Mouse (Mus musculus) embryonic facial prominence, embryonic 10.5 days (tissue): ENCODE data around the gene P4hb. TPM values are rescaled to one million over a fixed set of nuclear protein-coding genes. Genes with fewer than 3 reads are reported as not detected.

Experiments
- DNase-seq: peaks from one replicate; pipeline ENCODE4 v3.0.0-alpha.2; 2017; ENCODE audit warnings: low spot score
- H3K27ac ChIP-seq: fragments of 300-500 bp; sonication (generic); replicated peaks from 2 replicates; pipeline ENCODE4 v1.5.1; 2016; ENCODE audit warnings: mild to moderate bottlenecking
- H3K27me3 ChIP-seq: fragments of 300-500 bp; sonication (generic); replicated peaks from 2 replicates; pipeline ENCODE4 v1.6.1; 2016; ENCODE audit warnings: low read depth, mild to moderate bottlenecking; ENCODE audit not compliant: poor library complexity, severe bottlenecking
- H3K36me3 ChIP-seq: fragments of 300-500 bp; sonication (generic); replicated peaks from 2 replicates; pipeline ENCODE4 v1.6.1; 2016; ENCODE audit warnings: mild to moderate bottlenecking, moderate library complexity
- H3K4me1 ChIP-seq: fragments of 300-500 bp; sonication (generic); 2 replicates; pipeline ENCODE4 v1.6.1; 2016
- H3K4me3 ChIP-seq: fragments of 300-500 bp; sonication (generic); 2 replicates; pipeline ENCODE4 v1.5.1; 2016; ENCODE audit warnings: mild to moderate bottlenecking, moderate library complexity
- H3K9me3 ChIP-seq: fragments of 300-500 bp; sonication (generic); 2 replicates; pipeline ENCODE4 v1.6.1; 2016; ENCODE audit warnings: mild to moderate bottlenecking
- WGBS: fragments of 180-500 bp; shearing (Covaris S2); methylation state at CpG from one replicate; pipeline ENCODE4 v1.1.7; 2016; 5-methylcytosine and 5-hydroxymethylcytosine counted together
- polyA plus RNA-seq: library from polyadenylated mRNA; unstranded; fragments of >200 nt; fragmentation: Nextera tagmentation; extraction: Ambion mirVana; gene quantifications from 2 replicates; pipeline ENCODE4 v1.2.1, GENCODE M21; 2016

P4hb gene
- polyA plus RNA-seq: 556 and 565 TPM in 2 replicates

- Histone ChIP-seq H3K36me3 (peaks cover 56% of the 10 kb centered on the region), H3K4me1 (peaks cover 30% of the 10 kb centered on the region)
- WGBS: under 1% methylated on average over 94 of the region's 94 CpGs
Measured at GRCm38 (mm10) chr11:120572752-120573584, at the start of gene P4hb. P4hb (minus strand) TSS chr11:120573253.

DNA sequence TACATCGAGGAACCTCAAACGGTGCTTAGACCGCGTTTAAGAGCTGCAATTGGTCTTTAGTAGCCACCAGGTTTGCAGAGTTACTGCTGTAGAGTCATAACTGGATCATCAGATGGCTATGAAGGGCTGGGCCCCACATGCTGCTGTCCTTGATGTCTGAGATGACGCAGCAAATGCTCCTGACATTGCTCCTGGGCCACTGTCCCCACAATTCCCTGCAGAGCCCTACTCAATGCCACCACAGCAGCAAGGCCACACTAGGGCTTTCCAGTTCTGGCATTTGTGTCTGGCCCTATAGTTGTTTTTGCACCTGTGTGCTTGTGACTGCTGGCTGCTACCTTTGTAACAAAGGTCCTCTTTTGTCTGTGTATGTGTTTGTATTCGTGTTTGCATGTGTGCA, 49.8 kb upstream of the P4hb start:
- no peak overlapping the region for H3K27ac ChIP-seq
- H3K27me3 ChIP-seq: no peaks in the 10 kb centered on the region
- no peaks in the 10 kb centered on the region for H3K9me3 ChIP-seq
- WGBS: 93% methylated on average over 6 of the region's 6 CpGs
- no peak for DNase-seq
- peaks cover 79% of the 10 kb centered on the region for H3K36me3 ChIP-seq
- no peak overlapping the region for H3K4me3 ChIP-seq
- H3K4me1 ChIP-seq: peaks cover 28% of the 10 kb centered on the region

More at GRCm38 (mm10) chr11:120572752-120573584, at the start of gene P4hb:
- peak within 1 kb of the TSS; percentile 64 for H3K4me3 ChIP-seq
- DNase-seq: peak; percentile 100
- peak within 1 kb of the TSS; percentile 96 for H3K27ac ChIP-seq
- H3K27me3 ChIP-seq: no peaks in the 10 kb centered on the region
- no peaks in the 10 kb centered on the region for H3K9me3 ChIP-seq

- no peak overlapping the region for H3K27ac ChIP-seq
- H3K36me3 ChIP-seq: peaks cover 65% of the 10 kb centered on the region
- no peaks in the 10 kb centered on the region for H3K9me3 ChIP-seq
- peaks cover 42% of the 10 kb centered on the region for H3K4me1 ChIP-seq
- no peak for DNase-seq
- WGBS: 92% methylated on average over 14 of the region's 14 CpGs
- no peaks in the 10 kb centered on the region for H3K27me3 ChIP-seq
- H3K4me3 ChIP-seq: no peak overlapping the region; the same call in 1 of the 2 replicates
Measured at GRCm38 (mm10) chr11:120620195-120620594, 47.1 kb upstream of the P4hb start.

DNA sequence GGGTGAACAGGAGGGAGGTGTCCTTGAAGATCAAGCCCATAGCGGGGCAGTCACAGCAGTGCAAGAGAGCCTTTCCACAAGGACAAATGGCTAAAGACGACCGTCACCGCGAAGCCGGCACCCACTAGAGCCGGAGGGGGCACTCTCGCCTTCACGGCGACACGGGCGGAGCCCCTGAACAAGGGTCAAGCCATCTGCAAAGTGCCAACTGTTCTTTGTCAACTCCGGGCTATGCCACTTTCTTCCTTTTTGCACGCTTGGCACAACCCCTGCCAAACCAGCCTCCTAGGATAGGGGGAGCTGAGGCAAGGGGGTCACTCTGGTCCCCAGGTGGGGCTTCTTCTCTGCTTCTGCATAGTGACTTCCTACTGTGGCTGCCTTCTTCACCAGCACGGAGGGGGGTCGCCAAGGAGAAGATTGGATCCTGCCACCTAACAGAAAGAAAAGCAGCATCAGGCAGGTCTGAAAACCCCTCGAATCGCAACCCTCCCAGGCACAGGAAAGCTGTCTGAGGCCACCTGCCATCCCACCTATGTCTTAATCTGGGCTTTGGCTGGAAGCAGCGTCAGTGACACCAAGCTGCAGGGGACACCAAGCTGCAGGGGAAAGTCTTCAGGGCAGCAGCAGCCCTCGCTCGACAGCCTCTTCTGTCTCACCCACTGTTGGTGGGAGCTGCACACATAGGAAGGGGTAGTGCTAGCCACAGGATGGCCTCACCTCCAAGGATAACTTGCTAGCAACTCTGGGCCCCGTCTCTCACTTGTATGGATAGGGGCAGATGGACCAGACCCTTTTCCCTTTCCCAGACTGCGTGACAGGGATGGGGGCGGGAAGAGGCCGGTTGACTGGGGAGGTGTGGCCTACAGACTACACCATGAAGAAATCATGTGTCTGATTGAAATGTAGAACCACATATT, 45.8 kb upstream of the P4hb start:
- Histone ChIP-seq H3K9me3 (no peaks in the 10 kb centered on the region), H3K27me3 (no peaks in the 10 kb centered on the region), H3K27ac (peak overlapping the region; percentile 83), H3K36me3 (peaks cover 76% of the 10 kb centered on the region), H3K4me1 (peaks cover 33% of the 10 kb centered on the region), H3K4me3 (peak overlapping the region; percentile 79)
- WGBS: 94% methylated on average over 25 of the region's 25 CpGs
- DNase-seq: no peak

DNA sequence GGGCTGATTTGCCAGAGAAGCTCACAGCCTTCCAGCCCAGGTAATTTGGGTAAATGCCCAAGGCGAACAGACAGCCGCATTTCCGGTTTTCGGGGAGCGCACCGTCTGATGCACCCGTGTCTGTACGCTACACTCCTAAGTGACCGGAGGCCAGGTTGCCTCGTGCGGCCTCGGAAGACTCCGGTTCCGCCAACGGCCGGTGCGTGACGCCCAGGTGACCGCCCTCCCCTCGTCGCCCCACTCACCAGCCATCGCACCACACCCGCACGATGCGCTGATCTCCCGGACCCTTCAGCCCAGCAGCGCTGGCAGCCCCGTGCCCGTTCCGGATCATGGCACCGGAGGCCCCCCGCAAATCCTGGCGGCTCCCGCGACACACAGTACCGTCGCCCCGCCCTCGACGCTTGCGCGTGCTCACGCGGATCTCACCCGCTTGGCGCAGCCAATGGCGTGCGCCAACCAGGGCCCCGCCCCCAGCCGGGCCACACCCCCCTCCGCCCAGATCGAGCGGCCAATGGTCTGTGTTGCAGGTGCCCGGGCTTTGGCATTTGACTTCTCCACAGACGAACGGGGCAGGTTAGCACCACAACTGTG, 44.6 kb upstream of the P4hb start, which contains the start of gene Pcyt2:
Gene Pcyt2, minus strand, starts transcription at position 418 of the 594 bp plus-strand sequence.
- DNase-seq: peak; percentile 94
- Histone ChIP-seq H3K4me1 (peaks cover 30% of the 10 kb centered on the region), H3K27me3 (no peaks in the 10 kb centered on the region), H3K36me3 (peaks cover 80% of the 10 kb centered on the region), H3K9me3 (no peaks in the 10 kb centered on the region), H3K27ac (peak within 1 kb of the TSS; percentile 83), H3K4me3 (peak within 1 kb of the TSS; percentile 79)
- WGBS: under 1% methylated on average over 56 of the region's 56 CpGs

GRCm38 (mm10) chr11:120616617-120617294, 43.7 kb upstream of the P4hb start:
- Histone ChIP-seq H3K4me1 (peaks cover 30% of the 10 kb centered on the region), H3K27me3 (no peaks in the 10 kb centered on the region), H3K4me3 (peak overlapping the region; percentile 79), H3K9me3 (no peaks in the 10 kb centered on the region), H3K27ac (peak overlapping the region; percentile 83), H3K36me3 (peaks cover 80% of the 10 kb centered on the region)
- DNase-seq: no peak
- 49% methylated on average over 4 of the region's 4 CpGs for WGBS

- Histone ChIP-seq H3K9me3 (no peaks in the 10 kb centered on the region), H3K36me3 (peaks cover 80% of the 10 kb centered on the region), H3K27ac (no peak overlapping the region), H3K4me1 (peaks cover 30% of the 10 kb centered on the region), H3K4me3 (peak overlapping the region; percentile 79; the same call in 1 of the 2 replicates), H3K27me3 (no peaks in the 10 kb centered on the region)
- 92% methylated on average over 11 of the region's 11 CpGs for WGBS
- DNase-seq: no peak
Measured at GRCm38 (mm10) chr11:120615606-120616203, 42.7 kb upstream of the P4hb start.

DNA sequence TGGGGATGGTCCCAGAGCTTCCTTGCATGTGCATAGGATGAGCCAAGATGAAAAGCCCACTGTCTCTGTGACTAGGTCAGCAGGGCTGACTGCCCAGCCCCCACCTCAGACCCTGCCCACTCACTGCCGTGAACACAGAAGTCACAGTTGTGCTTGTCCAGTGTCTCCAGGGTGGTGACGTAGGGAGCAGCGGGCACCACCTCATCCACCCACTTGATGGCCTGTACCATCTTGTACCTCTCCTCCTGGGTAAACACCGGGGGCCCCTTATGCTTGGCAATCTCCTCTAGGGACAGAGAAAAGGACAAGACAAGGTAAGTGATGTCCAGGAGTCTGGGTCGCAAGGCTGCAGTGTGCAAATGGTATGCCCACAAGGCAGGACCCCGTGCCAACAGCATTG, 42.1 kb upstream of the P4hb start:
- Histone ChIP-seq H3K27me3 (no peaks in the 10 kb centered on the region), H3K9me3 (no peaks in the 10 kb centered on the region), H3K27ac (no peak overlapping the region), H3K4me3 (0 out of 2 replicates have a peak overlapping the region, but pooled peaks have one; percentile 0), H3K36me3 (peaks cover 80% of the 10 kb centered on the region), H3K4me1 (peaks cover 30% of the 10 kb centered on the region)
- no peak for DNase-seq
- whole genome bisulfite sequencing: 93% methylated on average over 6 of the region's 6 CpGs

DNA sequence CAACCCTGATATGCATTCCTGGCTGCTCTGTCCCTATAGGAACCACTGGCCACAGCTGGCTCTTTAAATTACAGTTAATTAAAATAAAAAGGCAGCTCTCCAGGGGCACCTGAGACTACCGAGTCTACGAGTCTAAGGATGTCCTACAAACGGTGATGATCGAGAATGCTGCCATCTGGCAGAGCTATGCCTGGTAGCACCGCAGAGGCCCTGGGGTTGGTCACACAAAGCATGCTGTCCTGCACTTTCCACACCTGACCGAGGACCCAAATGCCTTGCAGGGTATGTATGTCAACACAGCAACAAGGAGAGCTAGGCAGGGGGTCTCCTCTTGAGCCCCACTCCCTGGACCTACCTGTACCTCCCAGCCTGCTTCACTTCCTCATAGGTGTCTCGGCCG, 40.9 kb upstream of the P4hb start:
- Histone ChIP-seq H3K4me3 (no peak overlapping the region), H3K9me3 (no peaks in the 10 kb centered on the region), H3K27ac (no peak overlapping the region), H3K4me1 (peaks cover 36% of the 10 kb centered on the region), H3K36me3 (peaks cover 80% of the 10 kb centered on the region), H3K27me3 (peaks cover 11% of the 10 kb centered on the region)
- WGBS: 87% methylated on average over 8 of the region's 8 CpGs
- no peak for DNase-seq

DNA sequence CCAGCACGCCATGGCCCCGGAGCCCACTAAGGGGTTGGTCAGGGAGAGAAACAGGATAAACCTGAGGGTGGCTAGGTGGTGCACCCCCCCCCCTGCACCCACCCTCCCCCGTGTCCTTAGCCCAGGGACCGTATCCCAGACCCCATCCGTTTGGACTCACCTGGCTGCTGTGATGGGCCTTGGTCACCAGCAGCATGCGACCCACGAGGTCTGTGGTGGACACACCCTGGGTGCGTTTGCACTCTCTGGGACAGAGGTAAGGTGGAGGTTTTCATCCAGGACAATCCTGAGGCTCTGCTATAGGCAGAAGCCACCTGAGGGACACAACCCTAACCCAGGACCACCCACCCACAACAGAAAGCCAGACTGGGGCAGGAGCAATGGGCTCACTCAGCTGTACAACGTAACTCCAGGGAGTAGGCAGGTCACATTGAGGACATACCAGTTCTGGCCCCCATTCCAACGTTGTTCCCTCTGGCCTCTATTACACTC, 40.5 kb upstream of the P4hb start:
- Histone ChIP-seq H3K36me3 (peaks cover 77% of the 10 kb centered on the region), H3K4me1 (peaks cover 41% of the 10 kb centered on the region)
- WGBS: 88% methylated on average over 10 of the region's 10 CpGs

DNA sequence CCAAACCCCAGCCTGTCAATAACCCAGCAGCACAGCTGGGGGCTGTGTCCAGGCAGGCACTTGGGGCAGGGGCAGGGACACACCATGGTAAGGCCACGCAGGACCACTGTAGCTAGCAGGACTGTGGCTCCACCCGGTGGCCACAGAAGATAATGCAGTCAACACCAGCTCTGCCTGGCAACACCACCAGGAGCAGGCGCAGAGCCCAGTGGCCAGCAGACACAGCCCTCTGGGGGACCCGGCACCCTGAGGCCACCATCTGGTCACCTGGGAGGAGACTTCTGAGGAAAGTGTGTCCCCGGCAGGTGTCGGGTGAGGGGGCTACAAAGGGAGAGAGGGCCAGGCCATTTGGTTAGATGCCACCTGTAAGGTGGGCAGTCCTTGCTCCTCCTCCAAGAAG, 39.7 kb upstream of the P4hb start:
- WGBS: 52% methylated on average over 6 of the region's 6 CpGs

More for the DNA sequence above, 40.5 kb upstream of the P4hb start:
- H3K4me3 ChIP-seq: no peak overlapping the region
- H3K9me3 ChIP-seq: no peaks in the 10 kb centered on the region
- DNase-seq: no peak
- no peak overlapping the region for H3K27ac ChIP-seq
- H3K27me3 ChIP-seq: peaks cover 15% of the 10 kb centered on the region

More for the DNA sequence above, 39.7 kb upstream of the P4hb start:
- Histone ChIP-seq H3K4me3 (peak overlapping the region; percentile 23; the same call in 1 of the 2 replicates), H3K36me3 (peaks cover 69% of the 10 kb centered on the region), H3K4me1 (peaks cover 41% of the 10 kb centered on the region), H3K9me3 (no peaks in the 10 kb centered on the region), H3K27me3 (peaks cover 23% of the 10 kb centered on the region), H3K27ac (no peak overlapping the region)
- peak; percentile 79 for DNase-seq
